Comparison of ENCODE assay signal across 18 mouse cellular contexts in genomic region chr4:82882500-82882899, GRCm38 (mm10). TPM values are rescaled to one million over a fixed set of nuclear protein-coding genes. Genes with fewer than 3 reads are reported as not detected.
DNase-seq lines count a peak whose midpoint lies in the region; ATAC-seq and TF ChIP-seq lines count a peak whose summit lies in the region.
"Had no signal": no experiment of that assay in that cellular context is flagged by ENCODE, and none has a peak within 500 bp of the region (broad histone marks: within the 10 kb centered on the region; RNA-seq: fewer than 3 reads in every experiment).

No protein-coding gene starts in this region.

- no peak for ATAC-seq in midbrain, postnatal 0 days (ENCODE audit: low FRiP score)
- no peak for ATAC-seq in midbrain, embryonic 15.5 days (replicated peaks)
- no peak for ATAC-seq in frontal cortex, adult (ENCODE audit: low TSS enrichment)
- ATAC-seq: forebrain, embryonic 13.5 days; midbrain, embryonic 13.5 days had no signal

- H3K4me2 ChIP-seq in midbrain, postnatal 0 days (ENCODE audit: low read depth, low read length, poor library complexity, severe bottlenecking), result no peak overlapping the region
- no peak overlapping the region for H3K4me2 ChIP-seq in midbrain, embryonic 15.5 days
- H3K4me2 ChIP-seq: forebrain, embryonic 13.5 days; limb, embryonic 15.5 days; midbrain, embryonic 13.5 days; neural tube, embryonic 15.5 days had no signal

- no peak for DNase-seq in heart, adult 2 months
- DNase-seq in heart, postnatal 10 days, result no peak
- DNase-seq in midbrain, postnatal 0 days (ENCODE audit: low spot score), result no peak
- peak; percentile 48 for DNase-seq in testis, postnatal 10 days (ENCODE audit: low spot score)
- DNase-seq: adrenal gland, adult 2 months; cerebellum, adult 8-10 months; right cerebral cortex, postnatal 25 days had no signal

- 85% methylated on average over 9 of the region's 9 CpGs for WGBS in heart, adult 2 months
- WGBS in midbrain, postnatal 0 days, result 86% methylated on average over 9 of the region's 9 CpGs
- 90% methylated on average over 9 of the region's 9 CpGs for WGBS in midbrain, embryonic 15.5 days
- WGBS in bone marrow, adult 2 months, result 78% methylated on average over 9 of the region's 9 CpGs

- no peak overlapping the region for H3K4me3 ChIP-seq in heart, adult 2 months
- no peak overlapping the region for H3K4me3 ChIP-seq in midbrain, postnatal 0 days (ENCODE audit: low read depth, low read length)
- no peak overlapping the region for H3K4me3 ChIP-seq in midbrain, embryonic 15.5 days
- H3K4me3 ChIP-seq in bone marrow, adult 2 months (replicated peaks; ENCODE audit: control insufficient read depth, low read depth, low read length), result no peak overlapping the region
- H3K4me3 ChIP-seq: forebrain, embryonic 13.5 days; limb, embryonic 15.5 days; midbrain, embryonic 13.5 days; neural tube, embryonic 15.5 days had no signal

- no peaks in the 10 kb centered on the region for H3K27me3 ChIP-seq in heart, adult 2 months (ENCODE audit: control insufficient read depth, insufficient read depth, low read length)
- no peaks in the 10 kb centered on the region for H3K27me3 ChIP-seq in midbrain, postnatal 0 days (ENCODE audit: insufficient read depth, low read length)
- H3K27me3 ChIP-seq in midbrain, embryonic 15.5 days (replicated peaks), result no peaks in the 10 kb centered on the region
- H3K27me3 ChIP-seq: limb, embryonic 15.5 days; midbrain, embryonic 13.5 days; neural tube, embryonic 15.5 days had no signal

- TF ChIP-seq EP300 in heart, adult 2 months (IDR thresholded peaks at IDR 0.05; ENCODE audit: insufficient read depth, low read depth, low read length), result no peak

- peak; percentile 28 for TF ChIP-seq CTCF in heart, adult 2 months (IDR thresholded peaks at IDR 0.05)
- peak; percentile 11; the same call in 1 of the 2 replicates for TF ChIP-seq CTCF in midbrain, postnatal 0 days (IDR thresholded peaks at IDR 0.05)
- peak; percentile 16; the same call in 1 of the 2 replicates for TF ChIP-seq CTCF in bone marrow, adult 2 months (IDR thresholded peaks at IDR 0.05; ENCODE audit: control insufficient read depth, insufficient read depth, low read length)

- no peak overlapping the region for H3K9ac ChIP-seq in heart, adult 2 months (ENCODE audit: low read depth, low read length)
- H3K9ac ChIP-seq in midbrain, postnatal 0 days (replicated peaks; ENCODE audit: low read length, poor library complexity, severe bottlenecking), result no peak overlapping the region
- H3K9ac ChIP-seq in midbrain, embryonic 15.5 days, result no peak overlapping the region
- H3K9ac ChIP-seq: forebrain, embryonic 13.5 days; limb, embryonic 15.5 days; midbrain, embryonic 13.5 days; neural tube, embryonic 15.5 days had no signal

- TF ChIP-seq POLR2A in heart, adult 2 months (IDR thresholded peaks at IDR 0.05; ENCODE audit: insufficient read depth, low read depth, low read length), result no peak
- no peak for TF ChIP-seq POLR2A in bone marrow, adult 2 months (IDR thresholded peaks at IDR 0.05; ENCODE audit: borderline replicate concordance, control insufficient read depth, low read depth, low read length)

- no peaks in the 10 kb centered on the region for H3K4me1 ChIP-seq in heart, adult 2 months (ENCODE audit: control insufficient read depth, insufficient read depth, low read length)
- H3K4me1 ChIP-seq in midbrain, postnatal 0 days (ENCODE audit: insufficient read depth, low read length), result no peaks in the 10 kb centered on the region
- H3K4me1 ChIP-seq in midbrain, embryonic 15.5 days, result no peaks in the 10 kb centered on the region
- no peaks in the 10 kb centered on the region for H3K4me1 ChIP-seq in bone marrow, adult 2 months (ENCODE audit: control insufficient read depth, insufficient read depth, low read length)
- H3K4me1 ChIP-seq: midbrain, embryonic 13.5 days had no signal

- H3K79me2 ChIP-seq in heart, adult 2 months (replicated peaks; ENCODE audit: control insufficient read depth, insufficient read depth, low read length), result no peaks in the 10 kb centered on the region

- H3K9me3 ChIP-seq in midbrain, postnatal 0 days (ENCODE audit: low read length), result no peaks in the 10 kb centered on the region
- H3K9me3 ChIP-seq in midbrain, embryonic 15.5 days, result no peaks in the 10 kb centered on the region
- H3K9me3 ChIP-seq: forebrain, embryonic 13.5 days; limb, embryonic 15.5 days; midbrain, embryonic 13.5 days; neural tube, embryonic 15.5 days had no signal

- intact Hi-C loops in heart, adult 2 months (cut with DNase I), result no loop called here
- intact Hi-C loops in heart, postnatal 10 days (cut with DNase I), result no loop called here

- H3K27ac ChIP-seq in heart, adult 2 months, result no peak overlapping the region
- no peak overlapping the region for H3K27ac ChIP-seq in midbrain, postnatal 0 days (ENCODE audit: low read depth, low read length)
- no peak overlapping the region for H3K27ac ChIP-seq in midbrain, embryonic 15.5 days
- no peak overlapping the region for H3K27ac ChIP-seq in bone marrow, adult 2 months (ENCODE audit: control insufficient read depth, insufficient read depth, low read depth, low read length, poor library complexity)
- H3K27ac ChIP-seq: forebrain, embryonic 13.5 days; limb, embryonic 15.5 days; midbrain, embryonic 13.5 days; neural tube, embryonic 15.5 days had no signal

- H3K36me3 ChIP-seq in heart, adult 2 months (ENCODE audit: control insufficient read depth, insufficient read depth, low read length), result no peaks in the 10 kb centered on the region
- no peaks in the 10 kb centered on the region for H3K36me3 ChIP-seq in midbrain, postnatal 0 days (ENCODE audit: insufficient read depth, low read length)
- H3K36me3 ChIP-seq in midbrain, embryonic 15.5 days (replicated peaks), result no peaks in the 10 kb centered on the region
- H3K36me3 ChIP-seq: limb, embryonic 15.5 days; midbrain, embryonic 13.5 days; neural tube, embryonic 15.5 days had no signal

RNA-seq across cellular contexts. Expression of gene Cer1, which starts 2.4 kb away (rescaled TPM):
- not detected for total RNA-seq in heart, adult 2 months (2021)
- polyA plus RNA-seq in heart, adult 2 months (2012; rRNA removed), result not detected in 2 replicates
- total RNA-seq in heart, postnatal 10 days (2021), result not detected
- total RNA-seq in midbrain, postnatal 0 days (2014; rRNA removed), result not detected in 2 replicates
- not detected in 2 replicates for polyA plus RNA-seq in midbrain, postnatal 0 days (2015; fragmentation: Nextera tagmentation; extraction: Ambion mirVana)
- not detected in 2 replicates for polyA plus RNA-seq in midbrain, embryonic 15.5 days (2015; fragmentation: Nextera tagmentation; extraction: Ambion mirVana)
- not detected in 2 replicates for polyA plus RNA-seq in bone marrow, adult 2 months (2011; ENCODE audit: insufficient read depth, insufficient read length, low replicate concordance, missing spikeins)
- total RNA-seq: adrenal gland, adult 2 months; layer of hippocampus, postnatal 14 days; MEL had no signal
- polyA plus RNA-seq: adrenal gland, adult 2 months; gonadal fat pad, adult 2 months; kidney, embryonic 16.5 days had no signal

RNA-seq across cellular contexts. Expression of gene Zdhhc21, which starts 22.7 kb away (rescaled TPM):
- total RNA-seq in heart, adult 2 months (2021), result 1 to 10 TPM; 8.5 to 9.3 TPM
- polyA plus RNA-seq in heart, adult 2 months (2012; rRNA removed), result 2.7 and 6.4 TPM in 2 replicates
- total RNA-seq in heart, postnatal 10 days (2021), result 10 to 100 TPM; 15.1 to 19.2 TPM
- 50.3 and 55.1 TPM in 2 replicates for total RNA-seq in midbrain, postnatal 0 days (2014; rRNA removed)
- polyA plus RNA-seq in midbrain, postnatal 0 days (2015; fragmentation: Nextera tagmentation; extraction: Ambion mirVana), result 11.5 and 14.8 TPM in 2 replicates
- polyA plus RNA-seq in midbrain, embryonic 15.5 days (2015; fragmentation: Nextera tagmentation; extraction: Ambion mirVana), result 16.9 and 18.8 TPM in 2 replicates
- polyA plus RNA-seq in bone marrow, adult 2 months (2011; ENCODE audit: insufficient read depth, insufficient read length, low replicate concordance, missing spikeins), result 2.2 and 3.2 TPM in 2 replicates
